Mouse (Mus musculus): ENCODE measurements at regions not wholly inside any gene's neighbourhood (a gene's known extent, or its start where the extent isn't known, plus 50 kb on each side); places are given as distances from the start of the nearest gene placed in this dataset.
A peak's percentile ranks its signal among the peaks of the same experiment; 100 is the strongest.

- H3K9me3 ChIP-seq = no peaks in the 10 kb centered on the region
- 69% methylated on average over 16 of the region's 16 CpGs for WGBS
- no peak for ATAC-seq (ENCODE audit: insufficient number of reproducible peaks, insufficient read depth, low FRiP score, low TSS enrichment)
- H3K4me3 ChIP-seq = no peak overlapping the region
- H3K9ac ChIP-seq = no peak overlapping the region
- no peaks in the 10 kb centered on the region for H3K27me3 ChIP-seq
- no peak overlapping the region for H3K4me2 ChIP-seq (replicated peaks)
- H3K27ac ChIP-seq = no peak overlapping the region
- H3K4me1 ChIP-seq = no peaks in the 10 kb centered on the region
- H3K36me3 ChIP-seq = no peaks in the 10 kb centered on the region
These were observed 207.1 kb upstream of the Pde3a start for GRCm38 (mm10) chr6:141041781-141042625.

- ATAC-seq (ENCODE audit: insufficient number of reproducible peaks, insufficient read depth, low FRiP score, low TSS enrichment) = no peak
- peaks cover 4% of the 10 kb centered on the region; the same call in 1 of the 2 replicates for H3K4me1 ChIP-seq
- no peaks in the 10 kb centered on the region for H3K9me3 ChIP-seq
- WGBS = 81% methylated on average over 2 of the region's 2 CpGs
- H3K4me3 ChIP-seq = no peak overlapping the region
- H3K36me3 ChIP-seq = no peaks in the 10 kb centered on the region
- no peaks in the 10 kb centered on the region for H3K27me3 ChIP-seq
- no peak overlapping the region for H3K4me2 ChIP-seq (replicated peaks)
- H3K27ac ChIP-seq = no peak overlapping the region
- H3K9ac ChIP-seq = no peak overlapping the region
These were observed 200.8 kb upstream of the Pde3a start for GRCm38 (mm10) chr6:141048271-141048670.

- no peaks in the 10 kb centered on the region for H3K9me3 ChIP-seq
- no peak overlapping the region for H3K4me2 ChIP-seq (replicated peaks)
- H3K27me3 ChIP-seq = no peaks in the 10 kb centered on the region
- H3K4me3 ChIP-seq = no peak overlapping the region
- peaks cover 4% of the 10 kb centered on the region; the same call in 1 of the 2 replicates for H3K4me1 ChIP-seq
- no peak overlapping the region for H3K27ac ChIP-seq
- no peak for ATAC-seq (ENCODE audit: insufficient number of reproducible peaks, insufficient read depth, low FRiP score, low TSS enrichment)
- 48% methylated on average over 11 of the region's 11 CpGs for WGBS
- no peak overlapping the region for H3K9ac ChIP-seq
- H3K36me3 ChIP-seq = no peaks in the 10 kb centered on the region
These were observed 198.9 kb upstream of the Pde3a start for GRCm38 (mm10) chr6:141050038-141050684.

- Histone ChIP-seq H3K36me3 (no peaks in the 10 kb centered on the region), H3K9ac (no peak overlapping the region), H3K27ac (no peak overlapping the region), H3K9me3 (no peaks in the 10 kb centered on the region), H3K4me3 (no peak overlapping the region), H3K4me1 (peaks cover 4% of the 10 kb centered on the region; the same call in 1 of the 2 replicates), H3K4me2 (replicated peaks) (no peak overlapping the region), H3K27me3 (no peaks in the 10 kb centered on the region)
- WGBS = 85% methylated on average over 7 of the region's 7 CpGs
- ATAC-seq (ENCODE audit: insufficient number of reproducible peaks, insufficient read depth, low FRiP score, low TSS enrichment) = no peak
These were observed 195.0 kb upstream of the Pde3a start for GRCm38 (mm10) chr6:141054026-141054425.

- H3K27me3 ChIP-seq = no peaks in the 10 kb centered on the region
These were observed 189.7 kb upstream of the Pde3a start for GRCm38 (mm10) chr6:141059250-141059916.

GRCm38 (mm10) chr6:141065724-141066123 is 183.3 kb upstream of the Pde3a start:
- no peaks in the 10 kb centered on the region for H3K27me3 ChIP-seq
- H3K9ac ChIP-seq = no peak overlapping the region
- 83% methylated on average over 4 of the region's 4 CpGs for WGBS
- H3K4me2 ChIP-seq (replicated peaks) = no peak overlapping the region
- no peak for ATAC-seq (ENCODE audit: insufficient number of reproducible peaks, insufficient read depth, low FRiP score, low TSS enrichment)
- no peak overlapping the region for H3K4me3 ChIP-seq
- no peaks in the 10 kb centered on the region for H3K4me1 ChIP-seq
- H3K27ac ChIP-seq = no peak overlapping the region
- H3K9me3 ChIP-seq = no peaks in the 10 kb centered on the region
- no peaks in the 10 kb centered on the region for H3K36me3 ChIP-seq

More at GRCm38 (mm10) chr6:141059250-141059916, 189.7 kb upstream of the Pde3a start:
- Histone ChIP-seq H3K9ac (no peak overlapping the region), H3K9me3 (no peaks in the 10 kb centered on the region), H3K4me3 (no peak overlapping the region), H3K4me1 (no peaks in the 10 kb centered on the region), H3K27ac (no peak overlapping the region), H3K36me3 (no peaks in the 10 kb centered on the region), H3K4me2 (replicated peaks) (no peak overlapping the region)
- no peak for ATAC-seq (ENCODE audit: insufficient number of reproducible peaks, insufficient read depth, low FRiP score, low TSS enrichment)
- WGBS = 94% methylated on average over 11 of the region's 11 CpGs

GRCm38 (mm10) chr6:141068861-141069467 is 180.1 kb upstream of the Pde3a start:
- Histone ChIP-seq H3K9me3 (no peaks in the 10 kb centered on the region), H3K36me3 (no peaks in the 10 kb centered on the region), H3K9ac (no peak overlapping the region), H3K4me2 (replicated peaks) (no peak overlapping the region), H3K4me3 (no peak overlapping the region), H3K4me1 (no peaks in the 10 kb centered on the region), H3K27ac (no peak overlapping the region), H3K27me3 (no peaks in the 10 kb centered on the region)
- no peak for ATAC-seq (ENCODE audit: insufficient number of reproducible peaks, insufficient read depth, low FRiP score, low TSS enrichment)
- 72% methylated on average over 6 of the region's 6 CpGs for WGBS

GRCm38 (mm10) chr6:141069896-141070295 is 179.2 kb upstream of the Pde3a start:
- WGBS = 86% methylated on average over 6 of the region's 6 CpGs
- Histone ChIP-seq H3K9ac (no peak overlapping the region), H3K4me2 (replicated peaks) (no peak overlapping the region), H3K9me3 (no peaks in the 10 kb centered on the region), H3K36me3 (no peaks in the 10 kb centered on the region), H3K4me3 (no peak overlapping the region), H3K27me3 (no peaks in the 10 kb centered on the region), H3K27ac (no peak overlapping the region), H3K4me1 (no peaks in the 10 kb centered on the region)
- no peak for ATAC-seq (ENCODE audit: insufficient number of reproducible peaks, insufficient read depth, low FRiP score, low TSS enrichment)

- Histone ChIP-seq H3K9me3 (no peaks in the 10 kb centered on the region), H3K4me1 (no peaks in the 10 kb centered on the region), H3K4me3 (no peak overlapping the region), H3K27me3 (no peaks in the 10 kb centered on the region), H3K9ac (no peak overlapping the region), H3K27ac (no peak overlapping the region), H3K4me2 (replicated peaks) (no peak overlapping the region), H3K36me3 (no peaks in the 10 kb centered on the region)
- 88% methylated on average over 2 of the region's 2 CpGs for WGBS
- ATAC-seq (ENCODE audit: insufficient number of reproducible peaks, insufficient read depth, low FRiP score, low TSS enrichment) = no peak
These were observed 177.6 kb upstream of the Pde3a start for GRCm38 (mm10) chr6:141071507-141071906.

- H3K9ac ChIP-seq = no peak overlapping the region
- 34% methylated on average over 9 of the region's 9 CpGs for WGBS
- H3K4me3 ChIP-seq = no peak overlapping the region
- no peaks in the 10 kb centered on the region for H3K27me3 ChIP-seq
- no peak overlapping the region for H3K27ac ChIP-seq
- no peak for ATAC-seq (ENCODE audit: insufficient number of reproducible peaks, insufficient read depth, low FRiP score, low TSS enrichment)
- no peaks in the 10 kb centered on the region for H3K9me3 ChIP-seq
- H3K36me3 ChIP-seq = no peaks in the 10 kb centered on the region
- no peaks in the 10 kb centered on the region for H3K4me1 ChIP-seq
- H3K4me2 ChIP-seq (replicated peaks) = no peak overlapping the region
These were observed 157.8 kb upstream of the Pde3a start for GRCm38 (mm10) chr6:141091076-141091780.

GRCm38 (mm10) chr6:141091781-141092140 is 157.3 kb upstream of the Pde3a start:
- Histone ChIP-seq H3K4me3 (no peak overlapping the region), H3K9ac (no peak overlapping the region), H3K4me2 (replicated peaks) (no peak overlapping the region), H3K27me3 (no peaks in the 10 kb centered on the region), H3K4me1 (no peaks in the 10 kb centered on the region), H3K9me3 (no peaks in the 10 kb centered on the region), H3K27ac (no peak overlapping the region), H3K36me3 (no peaks in the 10 kb centered on the region)
- WGBS = 70% methylated on average over 6 of the region's 6 CpGs
- peak; percentile 35; the same call in 1 of the 2 replicates for ATAC-seq (ENCODE audit: insufficient number of reproducible peaks, insufficient read depth, low FRiP score, low TSS enrichment)
